Mouse (Mus musculus) retina, postnatal 1 day (tissue): ENCODE data around the gene Padi2.

ENCODE experiments used
- DNase-seq: peaks from one replicate; pipeline ENCODE4 v3.0.0-alpha.2; 2012

Padi2 gene

GRCm38 (mm10) chr4:140989447-140989846, 83.3 kb downstream of the Padi2 start:
- no peak for DNase-seq

- DNase-seq = no peak
Measured at GRCm38 (mm10) chr4:140992215-140992614, 86.1 kb downstream of the Padi2 start.

- no peak for DNase-seq
Measured at GRCm38 (mm10) chr4:140993846-140994245, 87.7 kb downstream of the Padi2 start.

DNA sequence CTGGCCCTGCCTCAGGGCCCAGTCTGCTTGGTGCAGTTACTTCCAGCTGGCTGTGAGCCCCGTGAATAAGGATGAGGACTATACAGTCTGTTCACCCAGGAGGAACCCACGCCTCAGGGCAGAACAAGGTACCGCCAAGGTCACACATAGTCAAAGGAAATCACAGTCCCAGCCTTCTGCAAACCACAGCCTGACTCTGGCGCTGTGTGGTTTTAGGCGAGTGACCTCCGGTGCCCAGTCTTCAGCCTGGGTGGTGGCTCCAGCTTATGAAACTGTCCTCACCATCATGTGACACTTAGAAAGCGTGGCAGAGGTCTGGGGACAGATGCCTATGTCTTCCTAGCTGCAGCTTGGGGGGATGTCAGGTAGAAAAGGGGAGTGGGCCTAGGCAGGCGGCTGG, 89.7 kb downstream of the Padi2 start:
- no peak for DNase-seq

- no peak for DNase-seq
Measured at GRCm38 (mm10) chr4:140996812-140997211, 90.7 kb downstream of the Padi2 start.
